Mouse (Mus musculus) spleen, embryonic (tissue): Measurements from ENCODE around the gene Mylk.
"Not testable (repeated sequence)": the region's sequence is repeated elsewhere in the genome, so short reads cannot be mapped to it uniquely, and the experiment has no call there.

Source experiments
- CTCF ChIA-PET: fragments of 350-600 bp; sonication (Branson Sonifier 250); formaldehyde crosslinking; loops from one replicate; lab custom pipeline; 2022; lab: Charles Lee

Gene Mylk

GRCm38 (mm10) chr16:34768436-34768835 is 23.4 kb downstream of the Mylk start:
- CTCF ChIA-PET, result no interaction called here

DNA sequence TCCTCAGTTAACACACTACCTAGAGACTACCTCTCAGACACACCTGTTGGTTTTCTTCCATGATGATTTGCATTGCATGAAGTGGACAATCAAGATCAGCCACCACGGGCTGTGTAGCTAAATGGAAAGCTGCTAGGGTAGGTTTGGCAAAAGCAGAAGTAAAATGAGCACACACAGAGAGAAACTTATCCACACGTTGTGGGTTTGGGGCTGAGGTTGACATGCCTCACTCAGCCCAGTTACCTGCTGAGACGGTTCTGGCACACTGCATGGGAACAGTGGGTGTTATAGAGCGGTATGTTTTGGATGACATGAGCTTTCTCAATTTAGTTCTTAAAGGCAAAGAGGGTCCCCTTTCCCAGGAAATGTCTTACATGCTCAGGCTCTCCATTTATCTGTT is 25.1 kb downstream of the Mylk start:
- CTCF ChIA-PET, result no interaction called here

DNA sequence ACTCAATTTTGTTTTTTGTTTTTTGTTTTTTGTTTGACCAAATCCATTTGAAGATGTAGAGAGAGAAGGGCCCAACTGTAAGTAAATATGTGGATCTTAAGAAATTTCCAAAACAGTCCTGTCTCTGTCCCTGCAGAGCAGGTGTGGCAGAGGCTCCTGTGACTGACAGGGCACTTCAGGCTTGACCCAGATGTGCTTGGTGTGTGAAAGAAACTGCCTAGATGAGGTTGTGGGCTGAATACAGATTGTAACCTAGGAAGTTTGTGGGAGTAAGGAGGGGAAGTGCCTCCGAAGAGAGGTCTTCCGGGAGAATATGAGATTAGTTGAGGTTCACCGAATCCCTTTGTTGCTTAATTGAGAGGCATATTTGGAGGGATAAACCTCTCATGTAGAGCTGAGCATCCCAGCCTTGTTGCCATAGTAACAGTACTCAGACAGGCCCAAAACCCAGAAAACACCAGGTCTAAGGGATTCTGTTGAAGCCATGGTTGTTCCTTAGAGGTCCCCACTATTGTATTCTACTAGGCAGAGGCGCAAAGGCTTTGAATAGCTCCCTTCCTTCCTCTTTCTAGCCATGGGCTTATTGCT is 27.5 kb downstream of the Mylk start:
- CTCF ChIA-PET, result no interaction called here

- CTCF ChIA-PET, result no interaction called here
Measured at GRCm38 (mm10) chr16:34782442-34782841, 37.4 kb downstream of the Mylk start.

- CTCF ChIA-PET, result no interaction called here
Measured at GRCm38 (mm10) chr16:34783536-34783935, 38.5 kb downstream of the Mylk start.

GRCm38 (mm10) chr16:34784675-34785074 is 39.7 kb downstream of the Mylk start:
- CTCF ChIA-PET, result no interaction called here

DNA sequence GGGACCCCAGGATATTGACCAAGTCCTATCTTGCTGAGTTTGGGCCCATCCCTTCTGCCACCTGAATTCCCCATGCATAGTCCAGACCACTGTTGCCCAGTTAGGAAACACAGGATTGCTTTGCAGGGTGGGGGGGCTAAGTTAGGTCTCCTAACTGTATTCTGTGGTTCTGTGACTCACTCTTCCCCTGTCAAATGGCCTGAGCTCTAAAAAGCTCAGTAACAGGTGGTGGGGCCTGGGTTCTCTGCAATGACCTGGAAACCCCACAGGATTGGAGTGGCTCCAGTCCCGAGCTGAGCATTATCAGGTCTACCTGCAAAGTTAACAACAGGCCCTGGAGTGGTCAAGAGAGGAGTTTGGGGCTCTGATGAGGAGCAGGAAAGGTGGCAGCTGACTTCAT is 47.5 kb downstream of the Mylk start:
- CTCF ChIA-PET, result no interaction called here

DNA sequence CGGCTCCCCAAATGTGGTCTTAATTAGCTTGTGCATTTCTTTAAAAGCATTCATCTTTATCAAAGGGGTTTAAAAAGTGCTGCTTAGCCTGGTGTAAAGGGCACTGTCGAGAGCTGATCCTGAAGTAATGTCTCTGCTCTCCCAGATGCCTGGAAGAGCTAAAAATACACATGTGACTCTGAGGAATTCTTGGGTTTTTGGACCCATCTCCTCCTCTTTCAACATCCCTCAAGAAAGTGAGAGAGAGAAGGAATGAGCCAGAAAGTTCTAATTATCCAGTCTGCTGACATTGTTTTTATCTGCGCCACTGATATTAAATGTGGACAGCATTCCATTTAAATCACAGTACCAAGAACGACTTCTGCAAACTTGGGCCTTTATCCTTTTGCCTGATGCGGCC is 48.0 kb downstream of the Mylk start:
- CTCF ChIA-PET, result no interaction called here

- CTCF ChIA-PET, result no interaction called here
Measured at GRCm38 (mm10) chr16:34801222-34801621, 56.2 kb downstream of the Mylk start.

DNA sequence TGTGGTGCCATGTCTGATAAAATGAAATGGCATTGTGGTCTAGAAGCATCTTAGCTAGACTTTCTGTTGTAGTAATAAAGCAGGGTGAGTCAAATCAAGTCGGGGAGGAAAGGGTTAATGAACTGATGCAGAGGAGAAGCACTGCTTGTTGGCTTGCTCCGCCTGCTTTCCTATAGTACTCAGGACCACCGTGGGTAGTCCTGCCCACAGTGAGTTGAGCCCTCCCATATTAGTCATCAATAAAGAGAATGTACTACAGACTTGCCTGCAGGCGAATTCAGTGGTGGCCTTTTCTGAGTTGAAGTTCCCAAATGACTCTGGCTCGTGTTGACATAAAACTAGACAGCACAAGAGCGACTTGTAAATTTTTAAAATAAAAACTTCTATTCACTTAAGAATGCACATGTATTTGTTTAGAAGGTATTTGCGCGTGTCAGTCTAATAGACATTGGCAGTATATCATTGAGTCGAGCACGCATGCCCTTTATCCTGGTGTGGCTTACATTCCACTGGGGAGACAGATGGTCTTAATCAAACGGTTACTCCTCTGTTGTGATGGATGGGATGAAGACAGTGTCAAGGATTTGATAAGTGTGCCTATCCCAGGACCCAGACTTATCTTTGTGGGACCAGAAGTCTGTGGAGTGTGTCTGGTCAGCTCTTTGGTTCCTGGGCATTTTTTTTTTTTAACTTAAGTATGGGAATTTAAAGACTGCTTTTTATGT is 59.4 kb downstream of the Mylk start:
- CTCF ChIA-PET, result no interaction called here

DNA sequence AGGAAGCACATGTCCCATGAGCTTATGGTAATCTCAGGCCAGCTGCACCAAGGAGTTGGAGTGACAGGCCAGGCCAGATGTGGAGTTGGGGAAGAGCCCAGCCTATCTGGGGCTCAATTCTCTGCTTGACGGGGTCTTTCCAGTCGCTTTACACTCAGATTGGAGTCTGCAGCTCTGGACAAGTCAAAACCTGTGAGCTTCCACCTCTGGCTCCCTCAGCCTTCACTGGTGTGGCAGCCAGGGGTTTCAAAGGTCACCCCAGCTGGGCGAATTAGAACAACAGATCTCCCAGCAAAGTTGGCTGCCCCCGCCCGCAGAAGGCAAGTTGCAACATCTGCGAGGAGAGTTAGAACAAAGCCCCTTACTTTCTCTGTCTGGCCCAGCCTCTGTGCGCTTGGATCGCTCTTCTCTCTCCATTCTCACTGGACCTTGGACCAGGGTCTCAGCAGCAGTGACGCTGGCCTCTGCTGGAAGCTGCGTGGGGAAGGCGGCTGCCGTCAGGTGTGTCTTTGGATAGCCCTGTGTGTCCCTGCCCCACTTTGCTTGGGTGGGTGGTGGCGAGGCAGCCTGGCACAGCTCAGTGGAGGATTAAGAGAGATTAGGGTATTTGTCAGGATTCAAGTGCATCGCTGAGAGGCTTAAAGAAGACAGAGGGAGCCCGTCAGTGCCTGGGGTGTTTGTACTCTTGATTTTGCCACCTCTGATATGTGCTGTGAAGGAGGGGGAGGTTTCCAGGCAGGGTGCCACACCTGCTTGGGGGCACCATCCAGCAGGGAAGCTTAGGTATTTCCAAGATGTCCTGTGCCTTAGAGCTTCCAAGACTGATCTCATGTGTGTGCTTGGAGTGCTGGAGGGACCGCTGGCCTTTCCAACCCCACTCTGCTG is 62.1 kb downstream of the Mylk start:
- CTCF ChIA-PET, result interaction anchor here (0.7 kb wide), 1 partner anchor 93 kb away, joined by 3 read pairs; no protein-coding TSS in a partner anchor

DNA sequence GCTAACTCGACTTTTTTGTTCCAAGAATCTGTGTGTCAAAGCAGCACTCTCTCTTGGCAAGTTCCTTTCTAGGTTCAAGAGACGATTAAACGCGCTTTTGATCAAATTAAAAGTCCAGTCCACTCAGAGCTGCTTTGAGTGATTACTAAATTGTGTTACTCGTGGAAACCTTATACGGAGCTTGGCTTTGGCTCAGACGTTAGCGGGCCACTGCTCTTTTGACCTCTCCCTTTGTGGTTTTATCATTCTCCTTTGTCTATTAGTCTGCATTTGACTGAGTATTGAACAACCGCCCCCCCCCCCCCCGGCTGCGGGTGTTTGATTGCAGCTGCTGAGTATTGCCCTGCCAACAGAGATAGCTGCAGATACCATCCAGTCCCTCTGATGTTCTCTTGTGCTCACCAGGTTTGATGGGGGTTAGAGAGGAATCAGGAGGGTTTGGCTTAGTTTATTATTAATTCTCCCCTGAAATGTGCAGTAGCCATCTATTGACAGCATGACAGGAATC is 62.8 kb downstream of the Mylk start:
- CTCF ChIA-PET, result interaction anchor here (0.7 kb wide), 1 partner anchor 93 kb away, joined by 3 read pairs; no protein-coding TSS in a partner anchor

GRCm38 (mm10) chr16:34812165-34812564 is 67.2 kb downstream of the Mylk start:
- CTCF ChIA-PET, result no interaction called here

DNA sequence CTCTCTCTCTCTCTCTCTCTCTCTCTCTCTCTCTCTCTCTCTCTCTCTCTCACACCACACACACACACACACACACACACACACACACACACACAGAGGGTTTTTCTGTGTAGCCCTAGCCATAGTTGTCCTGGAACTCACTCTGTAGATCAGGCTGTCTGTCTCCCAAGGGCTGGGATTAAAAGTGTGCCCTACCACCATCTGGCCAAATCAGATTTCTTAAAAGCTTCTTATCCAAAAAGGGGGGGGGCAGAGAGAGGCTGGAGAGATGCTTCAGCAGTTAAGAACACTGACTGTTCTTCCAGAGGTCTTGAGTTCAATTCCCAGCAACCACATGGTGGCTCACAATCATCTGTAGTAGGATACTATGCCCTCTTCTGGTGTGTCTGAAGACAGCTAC is 68.2 kb downstream of the Mylk start:
- CTCF ChIA-PET, result not testable (repeated sequence)

- CTCF ChIA-PET, result no interaction called here
Measured at GRCm38 (mm10) chr16:34813570-34813969, 68.6 kb downstream of the Mylk start.

- CTCF ChIA-PET, result no interaction called here
Measured at GRCm38 (mm10) chr16:34814612-34815011, 69.6 kb downstream of the Mylk start.

DNA sequence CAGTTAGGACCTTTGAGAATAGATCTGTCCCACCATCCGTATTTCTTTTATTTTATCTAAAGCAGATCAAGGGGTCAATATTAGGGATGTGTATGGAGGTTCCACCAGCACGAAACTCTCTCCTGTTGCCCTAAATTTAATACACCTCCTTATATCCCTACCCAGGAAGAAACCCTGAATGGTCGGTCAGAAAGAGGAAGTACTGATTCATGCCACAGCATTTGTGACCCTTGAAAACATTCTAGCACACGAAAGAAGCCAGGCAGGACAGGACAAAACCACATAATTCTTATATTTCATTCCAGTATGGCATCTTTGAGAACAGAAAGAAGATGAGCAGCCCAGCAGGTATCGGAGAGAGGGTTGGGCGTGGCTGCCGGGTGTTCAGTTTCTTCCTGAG is 71.5 kb downstream of the Mylk start:
- CTCF ChIA-PET, result no interaction called here

- CTCF ChIA-PET, result no interaction called here
Measured at GRCm38 (mm10) chr16:34825111-34825744, 80.2 kb downstream of the Mylk start.

- CTCF ChIA-PET, result no interaction called here
Measured at GRCm38 (mm10) chr16:34834477-34834876, 89.5 kb downstream of the Mylk start.

GRCm38 (mm10) chr16:34839004-34839703 is 94.1 kb downstream of the Mylk start:
- CTCF ChIA-PET, result interaction anchor here (0.6 kb wide), 1 partner anchor 84 kb away, joined by 3 read pairs; no protein-coding TSS in a partner anchor

GRCm38 (mm10) chr16:34839704-34840331 is 94.8 kb downstream of the Mylk start:
- CTCF ChIA-PET, result no interaction called here
